Mouse (Mus musculus) heart, postnatal 25 days (tissue): ENCODE data around the gene Krtap5-4. TPM values are rescaled to one million over a fixed set of nuclear protein-coding genes. Genes with fewer than 3 reads are reported as not detected.
"Not testable (repeated sequence)": the region's sequence is repeated elsewhere in the genome, so short reads cannot be mapped to it uniquely, and the experiment has no call there.

Source experiments
- DNase-seq: peaks from one replicate; pipeline ENCODE4 v3.0.0; 2022; ENCODE audit warnings: low spot score
- intact Hi-C: fragments of 180-260 bp; cut with DNase I; formaldehyde crosslinking; loops from one replicate; pipeline ENCODE4 v1.15.1; 2025
- total RNA-seq, 2 experiments: library from RNA; stranded (reverse); gene quantifications; 2 replicates each; pipeline ENCODE4 v1.2.3; 2021

The Krtap5-4 gene
- total RNA-seq, 2 experiments from 2014 or later, result not detected

GRCm38 (mm10) chr7:142319124-142319523 is 15.8 kb downstream of the Krtap5-4 start:
- intact Hi-C loops, result loop anchor here (5.0 kb wide), 2 partner anchors 118 to 178 kb away; partner anchors contain the start of gene Tnnt3
- no peak for DNase-seq

- intact Hi-C loops, result no loop called here
- DNase-seq, result no peak
Measured at GRCm38 (mm10) chr7:142320906-142321305, 17.6 kb downstream of the Krtap5-4 start.

- intact Hi-C loops, DNase-seq: not testable (repeated sequence)
Measured at GRCm38 (mm10) chr7:142321637-142322306, 18.4 kb downstream of the Krtap5-4 start.

GRCm38 (mm10) chr7:142322641-142323040 is 19.3 kb downstream of the Krtap5-4 start:
- intact Hi-C loops, result no loop called here
- no peak for DNase-seq

DNA sequence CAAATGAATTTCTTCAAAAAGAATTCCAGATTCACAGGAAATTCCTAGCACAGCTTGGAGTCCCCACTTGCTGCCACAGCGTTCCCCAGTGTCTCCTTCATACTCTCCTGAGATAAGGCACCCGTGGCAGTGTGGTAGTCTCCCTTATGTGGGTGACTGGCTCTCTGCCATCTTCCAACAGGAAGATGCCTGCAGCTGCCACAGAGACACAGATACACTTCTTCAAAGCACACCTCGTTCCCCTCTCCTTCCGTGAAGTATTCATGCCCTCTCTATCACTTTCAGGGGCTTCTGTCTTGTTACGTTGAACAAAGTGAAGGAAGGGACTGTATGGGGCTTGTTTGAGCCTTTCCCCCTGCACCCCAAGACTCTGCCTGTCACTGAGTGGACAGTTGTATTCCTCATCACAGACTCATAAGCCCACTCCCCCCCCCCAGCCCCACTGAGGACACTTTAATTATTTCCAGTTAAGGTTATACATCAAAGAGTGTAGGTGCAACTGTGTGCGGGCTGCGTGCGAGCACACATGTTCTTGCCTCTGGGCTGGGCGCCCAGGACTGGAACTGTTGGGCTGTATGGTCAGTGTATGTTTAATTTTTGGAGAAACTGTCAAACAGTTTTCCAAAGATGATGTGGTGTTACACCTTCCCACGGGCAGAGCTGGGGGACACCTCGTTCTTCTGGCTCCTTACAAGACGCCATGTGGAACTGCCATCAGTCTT is 20.2 kb downstream of the Krtap5-4 start:
- intact Hi-C loops, result no loop called here
- DNase-seq, result no peak

GRCm38 (mm10) chr7:142326714-142327445 is 23.5 kb downstream of the Krtap5-4 start:
- intact Hi-C loops, result no loop called here
- no peak for DNase-seq

DNA sequence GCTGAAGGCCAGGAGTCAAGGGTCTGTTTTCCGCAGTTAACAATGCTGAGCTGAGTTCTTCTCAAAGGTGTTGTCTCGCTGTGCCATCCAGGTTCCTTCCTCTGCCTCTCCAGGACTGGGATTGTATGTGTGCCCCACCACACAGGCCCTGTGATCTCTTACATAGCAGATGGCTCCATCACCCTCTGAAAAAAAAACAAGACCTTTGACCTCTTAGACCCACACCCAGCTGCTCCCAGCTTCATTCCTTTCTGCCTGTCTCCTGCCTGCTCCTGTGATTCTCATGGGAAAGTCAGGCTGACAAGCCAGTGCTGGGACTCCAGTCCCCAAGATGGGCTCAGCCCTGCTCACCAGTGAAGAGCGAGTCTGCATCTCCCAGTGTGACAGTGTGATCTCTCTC is 25.2 kb downstream of the Krtap5-4 start:
- intact Hi-C loops, result no loop called here
- DNase-seq, result no peak

GRCm38 (mm10) chr7:142330271-142330724 is 26.9 kb downstream of the Krtap5-4 start:
- peak; percentile 75 for DNase-seq
- intact Hi-C loops, result loop anchor here (5.0 kb wide), 1 partner anchor 342 kb away; no protein-coding TSS in a partner anchor

DNA sequence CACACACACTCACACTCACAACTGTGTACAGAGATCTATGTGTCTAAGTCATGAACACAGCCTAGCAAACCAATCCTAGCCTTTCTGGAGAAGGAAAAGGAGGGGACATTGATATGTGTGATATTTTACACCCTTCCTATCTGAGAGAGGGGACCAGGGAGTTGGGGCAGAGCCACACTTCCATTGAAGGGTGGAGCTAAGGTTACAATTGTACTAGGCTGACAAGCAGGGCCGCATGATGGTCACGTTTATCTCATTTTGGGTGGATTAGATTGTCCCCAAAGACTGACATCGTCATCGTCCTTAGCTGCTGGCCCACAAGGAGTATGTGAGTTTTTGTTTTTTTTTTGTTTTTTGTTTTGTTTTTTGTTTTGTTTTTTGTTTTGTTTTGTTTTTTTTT is 27.9 kb downstream of the Krtap5-4 start:
- intact Hi-C loops, result loop anchor here (5.0 kb wide), 1 partner anchor 341 kb away; no protein-coding TSS in a partner anchor

GRCm38 (mm10) chr7:142332741-142333140 is 29.4 kb downstream of the Krtap5-4 start:
- DNase-seq, result not testable (repeated sequence)
- intact Hi-C loops, result loop anchor here (1.0 to 5.0 kb wide), 2 partner anchors 16 to 340 kb away; no protein-coding TSS in a partner anchor

More for the DNA sequence above, 27.9 kb downstream of the Krtap5-4 start:
- DNase-seq, result no peak

DNA sequence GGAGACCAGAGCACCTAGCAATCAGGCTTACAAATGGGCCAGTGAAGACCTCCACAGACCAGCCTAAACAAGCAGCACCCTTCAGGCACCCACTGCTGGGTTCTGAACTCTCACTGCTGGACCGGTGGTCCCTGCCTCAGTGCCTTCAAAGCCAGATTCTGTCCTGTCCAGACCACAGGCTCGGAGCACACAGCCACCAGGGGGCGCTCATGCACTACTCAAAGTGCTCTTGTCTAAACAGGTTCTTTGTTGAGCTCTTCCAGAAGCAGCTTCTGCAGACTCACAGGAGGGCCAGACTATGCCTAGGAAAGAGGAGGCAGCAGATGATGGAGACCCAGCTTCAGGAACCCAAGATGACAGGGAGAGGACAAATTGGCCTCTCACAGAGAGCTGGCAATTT is 30.9 kb downstream of the Krtap5-4 start:
- DNase-seq, result peak; percentile 61
- intact Hi-C loops, result loop anchor here (1.0 to 5.0 kb wide), 4 partner anchors 91 to 338 kb away; partner anchors contain the start of gene Tnnt3

DNA sequence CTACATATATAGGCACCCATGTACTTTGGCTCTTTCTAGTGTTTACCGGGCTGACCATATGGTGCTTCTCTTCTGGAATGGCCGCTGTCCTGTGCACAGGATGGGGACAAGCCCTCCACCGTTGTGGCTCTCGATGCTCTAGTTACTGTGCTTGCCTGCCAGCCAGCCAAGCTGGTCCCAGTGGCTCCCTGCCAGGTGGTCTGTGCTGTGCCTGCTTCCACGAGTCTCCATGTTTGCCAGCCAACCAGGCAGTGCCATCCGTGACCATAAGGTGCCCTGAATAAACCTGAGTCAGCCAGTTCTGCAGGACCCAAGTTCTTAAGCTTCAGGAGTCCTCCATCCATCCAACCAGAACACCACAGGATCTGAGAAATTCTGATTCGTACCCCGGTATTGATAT is 31.8 kb downstream of the Krtap5-4 start:
- intact Hi-C loops, result loop anchor here (2.0 to 5.0 kb wide), 4 partner anchors 90 to 247 kb away; partner anchors contain the start of gene Tnnt3
- DNase-seq, result no peak

DNA sequence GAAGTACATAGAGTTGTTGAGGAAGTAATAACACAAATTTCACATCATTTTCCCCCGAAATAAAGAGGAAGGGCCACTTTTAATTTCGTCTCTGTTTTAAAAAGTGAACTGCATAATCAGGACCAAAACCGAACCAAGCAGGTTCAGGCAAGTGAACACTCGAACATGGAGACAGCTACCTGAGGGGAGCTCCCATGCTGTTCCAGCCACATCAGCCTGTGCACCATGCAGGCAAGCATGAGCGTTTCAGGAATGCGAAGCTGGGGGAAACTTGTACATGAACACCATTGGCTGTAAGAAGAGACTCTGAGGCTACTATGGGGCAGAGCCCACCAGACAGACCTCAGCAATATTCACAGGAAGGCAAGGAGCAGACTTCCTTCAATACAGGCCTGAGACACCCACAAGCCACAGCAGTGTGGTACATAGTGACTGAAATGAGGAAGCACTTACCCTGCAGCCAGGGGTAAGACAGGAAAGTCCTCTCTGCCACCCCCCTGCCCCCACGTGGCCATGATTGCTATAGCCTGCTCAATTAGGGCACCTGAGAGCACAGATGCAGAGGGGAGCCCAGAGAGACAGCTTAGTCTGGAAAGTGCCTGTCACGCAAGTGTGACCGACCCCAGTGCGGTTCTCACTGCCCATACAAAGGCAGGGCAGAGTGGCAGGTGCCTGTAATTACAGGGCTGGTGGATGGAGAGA is 37.1 kb downstream of the Krtap5-4 start:
- DNase-seq, result no peak
- intact Hi-C loops, result no loop called here

DNA sequence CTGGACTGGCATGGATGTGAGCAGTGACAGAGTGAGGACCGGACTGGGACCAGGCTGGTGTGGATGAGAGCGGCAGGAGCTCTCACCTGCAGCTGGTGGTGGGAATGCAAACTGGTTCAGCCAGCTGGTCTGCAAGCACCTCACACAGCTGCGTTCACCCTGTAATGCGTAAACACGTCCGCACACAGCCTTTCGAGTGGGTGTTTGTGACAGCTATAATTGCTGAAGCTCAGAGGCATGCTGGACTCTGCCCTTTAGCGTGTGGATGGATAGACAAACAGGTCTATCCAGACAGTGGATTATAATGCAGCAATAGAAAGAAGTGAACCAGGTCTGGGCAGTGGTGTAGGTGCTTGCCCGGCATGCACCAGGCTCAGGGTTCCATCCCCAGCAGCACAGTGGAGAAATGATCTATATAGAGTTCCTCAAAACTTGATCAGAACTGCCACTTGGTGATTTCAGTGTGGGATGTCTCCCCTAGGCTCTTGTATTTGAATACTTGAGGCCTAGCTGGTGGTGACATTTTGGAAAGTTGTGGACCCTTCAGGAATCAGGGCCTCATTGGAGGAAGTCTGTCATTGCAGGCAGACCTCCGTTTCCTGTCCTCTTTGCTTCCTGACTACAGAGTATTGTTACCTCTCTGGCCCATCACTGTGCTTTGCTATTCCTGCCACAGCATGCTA is 38.4 kb downstream of the Krtap5-4 start:
- intact Hi-C loops, result no loop called here
- DNase-seq, result no peak

- intact Hi-C loops, result no loop called here
- no peak for DNase-seq
Measured at GRCm38 (mm10) chr7:142342247-142342640, 38.9 kb downstream of the Krtap5-4 start.

- no peak for DNase-seq
- intact Hi-C loops, result no loop called here
Measured at GRCm38 (mm10) chr7:142347542-142347941, 44.2 kb downstream of the Krtap5-4 start.

GRCm38 (mm10) chr7:142349308-142349961 is 46.1 kb downstream of the Krtap5-4 start:
- intact Hi-C loops, result no loop called here
- no peak for DNase-seq

- intact Hi-C loops, result no loop called here
Measured at GRCm38 (mm10) chr7:142351569-142351968, 48.2 kb downstream of the Krtap5-4 start.

DNA sequence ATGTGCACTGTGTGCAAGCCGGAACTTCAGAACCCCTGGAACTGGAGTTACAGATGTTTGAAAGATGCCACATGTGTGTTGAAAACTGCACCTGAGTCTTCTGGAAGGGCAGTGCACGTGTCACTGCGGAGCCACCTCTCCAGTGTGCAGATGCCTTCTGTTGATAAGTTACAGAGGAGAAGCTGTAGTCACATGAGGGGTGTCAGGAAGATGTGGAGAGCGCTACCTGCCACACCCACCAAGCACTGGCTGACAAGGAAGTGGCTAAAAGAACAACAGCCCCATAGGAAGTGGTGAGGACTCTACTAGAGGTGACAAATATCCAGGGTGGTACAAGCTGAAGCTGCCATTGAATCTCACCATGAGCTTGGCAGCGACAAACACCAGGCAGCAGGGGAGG is 50.5 kb downstream of the Krtap5-4 start:
- intact Hi-C loops, result no loop called here
- DNase-seq, result no peak

More at GRCm38 (mm10) chr7:142351569-142351968, 48.2 kb downstream of the Krtap5-4 start:
- no peak for DNase-seq
